Mouse (Mus musculus) gonadal fat pad, adult 2 months (tissue): ENCODE results near the gene Tmcc2. TPM values are rescaled to one million over a fixed set of nuclear protein-coding genes. Genes with fewer than 3 reads are reported as not detected.

ENCODE experiments used
- DNase-seq: peaks from one replicate; pipeline ENCODE4 v3.0.0-alpha.2; 2012; ENCODE audit warnings: low read depth
- polyA plus RNA-seq: library from polyadenylated mRNA; depleted of rRNA; stranded (reverse); fragments of >200 nt; gene quantifications from 2 replicates; pipeline ENCODE4 v1.2.3, GENCODE M21; 2012; rRNA removed

Gene Tmcc2
- polyA plus RNA-seq, 1 experiment: 8.3 TPM

GRCm38 (mm10) chr1:132315889-132316624, 75.0 kb downstream of the Tmcc2 start, which contains the start of gene Nuak2:
Gene Nuak2, plus strand, starts transcription at chr1:132316126.
- no peak for DNase-seq

GRCm38 (mm10) chr1:132312703-132313102, 78.4 kb downstream of the Tmcc2 start:
- DNase-seq: no peak

- DNase-seq: no peak
Measured at GRCm38 (mm10) chr1:132312043-132312442, 79.0 kb downstream of the Tmcc2 start.

GRCm38 (mm10) chr1:132311174-132311859, 79.8 kb downstream of the Tmcc2 start:
- DNase-seq: no peak

- no peak for DNase-seq
Measured at GRCm38 (mm10) chr1:132310754-132311153, 80.3 kb downstream of the Tmcc2 start.

GRCm38 (mm10) chr1:132308674-132309073, 82.4 kb downstream of the Tmcc2 start:
- no peak for DNase-seq

GRCm38 (mm10) chr1:132307962-132308361, 83.1 kb downstream of the Tmcc2 start:
- DNase-seq: no peak

GRCm38 (mm10) chr1:132306808-132307207, 84.3 kb downstream of the Tmcc2 start:
- DNase-seq: no peak

Other genes with a start within 250 kb of the Tmcc2 start
- gene Lemd1, start 199.8 kb downstream of the Tmcc2 start, polyA plus RNA-seq: 1.1 and 1.4 TPM in 2 replicates
- gene AC124108.1, start 199.8 kb downstream of the Tmcc2 start, polyA plus RNA-seq: 0.53 and 0.96 TPM in 2 replicates
- not detected in 2 replicates for gene Gm10188, start 161.5 kb downstream of the Tmcc2 start, polyA plus RNA-seq
- 0.14 and 0.26 TPM in 2 replicates for gene Klhdc8a, start 92.7 kb downstream of the Tmcc2 start, polyA plus RNA-seq
- gene Nuak2, start 75.2 kb downstream of the Tmcc2 start, polyA plus RNA-seq: 4.9 and 6.0 TPM in 2 replicates
- 16.5 and 16.7 TPM in 2 replicates for gene Dstyk, start 26.3 kb upstream of the Tmcc2 start, polyA plus RNA-seq
- 16.4 and 21.1 TPM in 2 replicates for gene Rbbp5, start 86.1 kb upstream of the Tmcc2 start, polyA plus RNA-seq
- gene Tmem81, start 114.9 kb upstream of the Tmcc2 start, polyA plus RNA-seq: 2.1 and 2.4 TPM in 2 replicates
- gene Cntn2, start 152.0 kb upstream of the Tmcc2 start, polyA plus RNA-seq: 0.26 and 0.36 TPM in 2 replicates